Mouse (Mus musculus) lung, embryonic 15.5 days (tissue): ENCODE measurements around the gene Nop53. TPM values are rescaled to one million over a fixed set of nuclear protein-coding genes. Genes with fewer than 3 reads are reported as not detected.
A peak's percentile ranks its signal among the peaks of the same experiment; 100 is the strongest.
"Not testable (repeated sequence)": the region's sequence is repeated elsewhere in the genome, so short reads cannot be mapped to it uniquely, and the experiment has no call there.

Experiments
- ATAC-seq: fragments of 200-750 bp; cut with Nextera tagmentation; 2 replicates; pipeline ENCODE4 v1.8.0; 2017; ENCODE audit warnings: moderate number of reproducible peaks, borderline replicate concordance; ENCODE audit not compliant: low FRiP score, low TSS enrichment; ENCODE audit errors: extremely low read depth
- H3K27ac ChIP-seq: fragments of 300-500 bp; sonication (generic); 2 replicates; pipeline ENCODE4 v1.5.1; 2015; ENCODE audit warnings: moderate library complexity, mild to moderate bottlenecking, inconsistent platforms
- H3K27me3 ChIP-seq: fragments of 300-500 bp; sonication (generic); 2 replicates; pipeline ENCODE4 v1.6.1; 2015; ENCODE audit warnings: inconsistent platforms
- H3K36me3 ChIP-seq: fragments of 300-500 bp; sonication (generic); 2 replicates; pipeline ENCODE4 v1.6.1; 2015; ENCODE audit warnings: inconsistent platforms
- H3K4me1 ChIP-seq: fragments of 300-500 bp; sonication (generic); 2 replicates; pipeline ENCODE4 v1.6.1; 2015; ENCODE audit warnings: inconsistent platforms
- H3K4me2 ChIP-seq: fragments of 300-500 bp; sonication (generic); 2 replicates; pipeline ENCODE4 v1.6.1; 2015; ENCODE audit warnings: inconsistent platforms, mild to moderate bottlenecking, moderate library complexity
- H3K4me3 ChIP-seq: fragments of 300-500 bp; sonication (generic); 2 replicates; pipeline ENCODE4 v1.5.1; 2015; ENCODE audit warnings: mild to moderate bottlenecking, inconsistent platforms
- H3K9ac ChIP-seq: fragments of 300-500 bp; sonication (generic); 2 replicates; pipeline ENCODE4 v1.6.1; 2015; ENCODE audit warnings: inconsistent platforms
- H3K9me3 ChIP-seq: fragments of 300-500 bp; sonication (generic); 2 replicates; pipeline ENCODE4 v1.6.1; 2016; ENCODE audit warnings: inconsistent platforms
- WGBS: fragments of 180-500 bp; shearing (Covaris S2); methylation state at CpG from one replicate; pipeline ENCODE4 v1.1.7; 2015; 5-methylcytosine and 5-hydroxymethylcytosine counted together
- polyA plus RNA-seq: library from polyadenylated mRNA; unstranded; fragments of >200 nt; fragmentation: Nextera tagmentation; extraction: Ambion mirVana; gene quantifications from 2 replicates; pipeline ENCODE4 v1.2.1, GENCODE M21; 2015

Gene Nop53
- polyA plus RNA-seq, 1 experiment from 2014 or later = 189 TPM

GRCm38 (mm10) chr7:15916134-15916723 is 29.6 kb downstream of the Nop53 start:
- Histone ChIP-seq H3K36me3 (peaks cover 35% of the 10 kb centered on the region), H3K9me3 (no peaks in the 10 kb centered on the region), H3K4me2 (no peak overlapping the region), H3K4me1 (peaks cover 11% of the 10 kb centered on the region), H3K27me3 (no peaks in the 10 kb centered on the region), H3K9ac (no peak overlapping the region), H3K27ac (no peak overlapping the region), H3K4me3 (no peak overlapping the region)
- 72% methylated on average over 3 of the region's 3 CpGs for WGBS
- ATAC-seq = no peak

GRCm38 (mm10) chr7:15915695-15916094 is 30.2 kb downstream of the Nop53 start:
- not testable (repeated sequence) for H3K27ac ChIP-seq, H3K9me3 ChIP-seq, ATAC-seq, H3K27me3 ChIP-seq, H3K9ac ChIP-seq, H3K4me3 ChIP-seq, H3K4me2 ChIP-seq, H3K4me1 ChIP-seq
- H3K36me3 ChIP-seq = peaks cover 35% of the 10 kb centered on the region
- 90% methylated on average over 4 of the region's 4 CpGs for WGBS

DNA sequence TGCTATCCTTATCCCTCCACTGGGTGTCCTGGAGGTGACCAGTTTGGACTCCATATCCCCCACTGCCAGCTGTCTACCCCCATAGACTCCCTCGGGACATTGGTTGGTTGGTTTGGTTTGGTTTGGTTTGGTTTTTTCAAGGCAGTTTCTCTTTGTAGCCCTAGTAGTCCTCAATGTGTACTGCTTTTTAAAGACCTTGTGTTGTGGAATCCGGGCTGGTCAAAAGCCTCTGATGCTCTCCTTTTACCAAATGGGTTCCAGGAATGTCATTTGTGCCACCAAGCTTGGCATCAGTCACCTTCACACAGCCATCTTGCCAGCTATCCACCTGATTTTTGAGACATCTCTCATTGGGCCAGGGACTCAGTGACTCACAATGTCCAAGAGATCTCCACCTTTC is 31.1 kb downstream of the Nop53 start:
- no peak overlapping the region for H3K4me3 ChIP-seq
- H3K4me2 ChIP-seq = no peak overlapping the region
- WGBS = 91% methylated on average over 2 of the region's 2 CpGs
- no peak overlapping the region for H3K27ac ChIP-seq
- no peaks in the 10 kb centered on the region for H3K27me3 ChIP-seq
- no peak for ATAC-seq
- peaks cover 32% of the 10 kb centered on the region for H3K36me3 ChIP-seq
- no peak overlapping the region for H3K9ac ChIP-seq
- H3K4me1 ChIP-seq = no peaks in the 10 kb centered on the region
- H3K9me3 ChIP-seq = no peaks in the 10 kb centered on the region

GRCm38 (mm10) chr7:15914252-15914651 is 31.6 kb downstream of the Nop53 start:
- no peaks in the 10 kb centered on the region for H3K27me3 ChIP-seq
- no peak overlapping the region for H3K9ac ChIP-seq
- WGBS = 35% methylated on average over 2 of the region's 2 CpGs
- ATAC-seq = no peak
- H3K9me3 ChIP-seq = no peaks in the 10 kb centered on the region
- no peaks in the 10 kb centered on the region for H3K4me1 ChIP-seq
- H3K36me3 ChIP-seq = peaks cover 27% of the 10 kb centered on the region
- H3K4me2 ChIP-seq = no peak overlapping the region
- no peak overlapping the region for H3K4me3 ChIP-seq
- no peak overlapping the region for H3K27ac ChIP-seq

DNA sequence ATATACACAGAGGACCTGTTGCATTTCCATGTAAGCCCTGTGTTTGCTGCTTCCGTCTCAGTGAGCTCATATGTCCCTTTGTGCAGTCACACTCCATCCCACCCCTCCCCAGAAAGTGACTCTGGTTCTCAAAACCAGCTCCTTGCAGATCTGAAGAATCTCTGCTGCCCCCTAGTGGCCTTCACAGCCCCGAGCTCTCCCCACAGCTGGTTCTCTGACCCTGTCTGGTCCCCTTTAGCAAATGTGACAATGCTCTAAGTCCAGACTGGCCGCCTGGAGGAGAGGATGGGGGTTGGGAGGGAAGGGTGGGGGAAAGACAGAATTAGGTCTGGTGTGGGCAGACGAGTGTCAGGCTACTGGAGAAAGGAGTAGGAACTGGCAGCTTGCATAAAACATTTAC is 33.7 kb downstream of the Nop53 start:
- Histone ChIP-seq H3K9me3 (no peaks in the 10 kb centered on the region), H3K36me3 (peaks cover 9% of the 10 kb centered on the region; the same call in 1 of the 2 replicates), H3K4me1 (no peaks in the 10 kb centered on the region), H3K27ac (no peak overlapping the region), H3K4me3 (no peak overlapping the region), H3K27me3 (no peaks in the 10 kb centered on the region), H3K4me2 (no peak overlapping the region), H3K9ac (no peak overlapping the region)
- 0% methylated on average over 4 of the region's 4 CpGs for WGBS
- peak; percentile 78; the same call in 1 of the 2 replicates for ATAC-seq

DNA sequence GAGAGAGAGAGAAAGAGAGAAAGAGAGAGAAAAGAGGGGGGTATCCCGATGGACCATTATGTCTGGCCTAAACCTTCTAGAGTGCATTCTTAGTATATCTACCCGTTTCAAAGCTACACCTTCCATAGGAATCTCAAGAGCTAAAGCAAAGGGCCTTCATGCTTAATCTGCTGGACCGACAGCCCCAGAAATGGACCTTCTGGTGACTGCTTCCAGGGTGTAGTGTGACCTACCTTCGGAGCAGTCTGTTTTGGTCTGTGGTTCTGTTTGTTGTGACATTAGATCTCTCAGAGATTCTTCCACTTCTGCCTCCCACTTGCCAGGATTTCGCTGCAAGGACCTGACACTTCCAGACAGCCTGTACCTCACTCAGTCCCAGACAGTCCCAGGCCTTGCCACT is 35.4 kb downstream of the Nop53 start:
- Histone ChIP-seq H3K4me2 (no peak overlapping the region), H3K9me3 (no peaks in the 10 kb centered on the region), H3K36me3 (no peaks in the 10 kb centered on the region), H3K4me1 (no peaks in the 10 kb centered on the region), H3K27ac (no peak overlapping the region), H3K27me3 (no peaks in the 10 kb centered on the region), H3K9ac (no peak overlapping the region), H3K4me3 (no peak overlapping the region)
- no peak for ATAC-seq
- 65% methylated on average over 5 of the region's 5 CpGs for WGBS

DNA sequence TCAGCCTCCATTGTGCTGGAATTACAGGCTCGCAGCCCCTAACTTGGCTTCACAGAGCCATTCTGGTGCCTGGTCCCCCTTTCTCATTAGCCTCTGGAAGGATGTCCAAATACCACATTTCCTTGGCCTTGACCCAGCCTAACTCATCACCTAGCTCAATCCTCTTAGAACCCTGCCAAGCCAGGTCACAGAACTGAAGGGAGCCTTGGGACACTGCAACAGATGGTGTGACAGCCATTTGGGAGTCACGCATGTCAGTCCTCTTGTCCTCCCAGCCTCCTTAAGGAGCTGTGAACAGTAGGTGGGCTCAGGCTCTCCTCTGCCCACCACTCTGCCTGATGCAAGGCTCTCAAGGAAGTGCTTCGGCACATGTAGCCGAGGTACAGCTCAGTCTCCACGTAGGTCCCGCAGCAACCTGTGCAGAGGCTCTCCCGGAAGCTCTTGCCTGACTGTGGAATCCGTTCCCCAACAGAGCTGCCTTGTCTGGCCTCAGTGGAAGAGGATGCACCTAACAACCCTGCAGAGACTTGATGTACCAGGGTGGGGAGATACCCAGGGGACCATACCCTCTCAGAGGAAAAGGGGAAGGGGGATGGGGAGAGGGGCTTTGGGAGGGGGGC is 37.8 kb downstream of the Nop53 start:
- Histone ChIP-seq H3K27me3 (no peaks in the 10 kb centered on the region), H3K27ac (no peak overlapping the region), H3K4me3 (no peak overlapping the region), H3K4me1 (no peaks in the 10 kb centered on the region), H3K9ac (no peak overlapping the region), H3K36me3 (no peaks in the 10 kb centered on the region), H3K9me3 (no peaks in the 10 kb centered on the region), H3K4me2 (no peak overlapping the region)
- 64% methylated on average over 8 of the region's 8 CpGs for WGBS
- no peak for ATAC-seq

DNA sequence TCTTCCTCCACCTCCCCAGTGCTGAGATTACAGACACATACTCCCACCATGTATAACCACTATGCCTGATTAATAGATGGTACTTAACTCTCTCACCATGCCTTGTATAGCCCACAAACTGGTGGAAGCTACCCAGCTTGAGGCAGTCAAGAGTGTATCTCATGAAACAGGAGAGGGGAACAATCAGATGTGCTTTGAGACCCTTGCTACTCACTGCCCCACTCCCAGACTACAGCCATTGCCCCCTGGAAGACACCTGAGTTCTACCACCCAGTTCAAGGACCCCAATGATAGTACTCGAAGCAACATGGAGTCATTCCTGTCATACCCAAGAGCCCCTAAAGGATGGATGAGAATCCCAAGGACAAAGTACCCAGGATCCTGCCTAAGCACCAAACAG is 39.3 kb downstream of the Nop53 start:
- no peak for ATAC-seq
- H3K27ac ChIP-seq = no peak overlapping the region
- 77% methylated on average over 1 of the region's 1 CpGs for WGBS
- H3K27me3 ChIP-seq = no peaks in the 10 kb centered on the region
- H3K9ac ChIP-seq = no peak overlapping the region
- H3K4me1 ChIP-seq = no peaks in the 10 kb centered on the region
- H3K4me3 ChIP-seq = no peak overlapping the region
- no peaks in the 10 kb centered on the region for H3K36me3 ChIP-seq
- H3K9me3 ChIP-seq = no peaks in the 10 kb centered on the region
- no peak overlapping the region for H3K4me2 ChIP-seq

GRCm38 (mm10) chr7:15905861-15906260 is 40.0 kb downstream of the Nop53 start:
- Histone ChIP-seq H3K27me3 (no peaks in the 10 kb centered on the region), H3K9me3 (no peaks in the 10 kb centered on the region), H3K9ac (no peak overlapping the region), H3K4me2 (no peak overlapping the region), H3K36me3 (no peaks in the 10 kb centered on the region), H3K4me3 (no peak overlapping the region), H3K27ac (no peak overlapping the region), H3K4me1 (no peaks in the 10 kb centered on the region)
- WGBS = 74% methylated on average over 7 of the region's 7 CpGs
- no peak for ATAC-seq

DNA sequence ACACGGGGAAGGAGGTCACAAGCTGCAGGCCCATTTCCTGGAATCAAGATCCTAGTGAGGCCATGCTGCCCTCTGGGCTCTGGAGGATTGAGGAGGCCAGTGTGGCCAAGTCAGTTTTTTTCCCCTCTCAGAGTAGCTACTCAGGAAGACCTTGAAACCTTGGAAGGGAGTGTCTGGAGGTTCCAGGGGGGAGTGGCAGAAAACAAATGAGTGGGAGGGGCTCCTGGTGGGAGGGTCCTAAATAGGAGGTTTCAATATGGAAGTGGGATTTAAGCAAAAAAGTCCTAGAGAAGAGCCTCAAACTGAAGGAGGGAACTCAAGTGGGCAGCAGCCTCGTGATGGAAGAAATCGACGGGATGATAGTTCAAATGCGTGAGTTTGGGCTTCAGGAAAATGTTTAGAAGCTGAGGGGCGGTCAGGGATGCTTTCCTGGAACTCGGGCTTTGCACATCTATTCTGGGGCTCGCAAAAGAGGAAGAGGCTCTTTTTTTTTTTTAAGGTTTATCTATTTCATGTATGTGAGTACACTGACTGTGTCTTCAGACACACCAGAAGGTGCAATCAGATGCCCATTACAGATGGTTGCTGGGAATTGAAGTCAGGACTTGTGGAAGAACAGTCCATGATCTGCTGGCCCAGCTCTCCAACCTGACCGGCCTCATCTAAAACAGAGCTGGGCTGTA is 44.4 kb downstream of the Nop53 start:
- WGBS = 79% methylated on average over 9 of the region's 9 CpGs
- Histone ChIP-seq H3K4me3 (no peak overlapping the region), H3K36me3 (no peaks in the 10 kb centered on the region), H3K4me1 (no peaks in the 10 kb centered on the region), H3K4me2 (no peak overlapping the region), H3K9me3 (no peaks in the 10 kb centered on the region), H3K9ac (no peak overlapping the region), H3K27me3 (no peaks in the 10 kb centered on the region), H3K27ac (no peak overlapping the region)
- ATAC-seq = no peak

GRCm38 (mm10) chr7:15894251-15894650 is 51.6 kb downstream of the Nop53 start:
- H3K27me3 ChIP-seq = no peaks in the 10 kb centered on the region
- no peak for ATAC-seq
- no peaks in the 10 kb centered on the region for H3K4me1 ChIP-seq
- H3K9me3 ChIP-seq = no peaks in the 10 kb centered on the region
- WGBS = 55% methylated on average over 1 of the region's 1 CpGs
- H3K4me2 ChIP-seq = no peak overlapping the region
- H3K27ac ChIP-seq = no peak overlapping the region
- H3K9ac ChIP-seq = no peak overlapping the region
- H3K36me3 ChIP-seq = no peaks in the 10 kb centered on the region
- H3K4me3 ChIP-seq = no peak overlapping the region
